Mouse (Mus musculus): ENCODE results near the gene Alad.

- TF ChIP-seq CTCF (IDR thresholded peaks at IDR 0.05; ENCODE audit: low read depth) (no peak), EP300 (IDR thresholded peaks at IDR 0.05; ENCODE audit: low read depth) (no peak)
Measured at GRCm38 (mm10) chr4:62480709-62481605, 38.8 kb downstream of the Alad start.
